Mouse (Mus musculus) liver, adult (tissue): ENCODE results near the gene Mslnl.

Source experiments
- GATA4 ChIP-seq: IDR thresholded peaks from 2 replicates; pipeline ENCODE4 v1.6.1; 2014; ENCODE audit warnings: mild to moderate bottlenecking, low read length; ENCODE audit not compliant: insufficient replicate concordance

Mslnl gene

DNA sequence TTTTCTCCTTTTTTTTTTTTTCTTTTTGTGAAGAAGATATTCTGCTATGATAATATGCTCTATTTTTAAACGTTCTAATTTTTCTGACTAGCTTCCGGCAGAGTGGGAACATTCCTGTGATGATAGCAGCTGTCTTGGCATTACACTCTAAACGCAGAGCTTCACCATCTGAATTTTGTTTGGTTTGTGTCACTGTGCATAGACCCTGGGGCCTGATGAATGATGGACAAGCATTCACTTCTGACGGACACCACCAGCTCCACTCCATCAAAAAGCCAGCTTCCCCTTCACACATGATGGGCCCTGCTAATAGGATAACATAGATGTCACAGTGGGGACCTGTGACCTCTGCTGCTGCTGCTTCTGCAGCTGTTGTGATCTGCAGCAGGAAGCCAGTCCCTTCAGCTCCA lies 25.7 kb downstream of the Mslnl start:
- TF ChIP-seq GATA4, result no peak

DNA sequence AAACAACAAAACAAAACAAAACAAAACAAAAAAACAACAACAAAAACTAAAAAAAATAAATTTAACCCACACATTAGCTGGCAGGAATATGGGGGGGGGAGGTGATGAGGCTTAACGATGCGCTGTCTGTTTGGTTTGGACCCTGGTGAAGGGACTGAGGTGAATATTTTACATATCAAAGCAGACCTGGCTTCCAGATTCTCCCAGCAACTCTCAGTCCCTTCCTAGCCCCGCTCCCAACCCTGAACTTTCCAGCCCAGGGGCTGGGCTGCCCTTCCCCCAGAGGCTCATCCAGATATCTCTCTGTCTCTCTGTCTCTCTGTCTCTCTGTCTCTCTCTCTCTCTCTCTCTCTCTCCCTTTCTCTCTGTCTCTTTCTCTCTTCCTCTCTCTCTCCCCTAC lies 26.7 kb downstream of the Mslnl start:
- TF ChIP-seq GATA4, result no peak

DNA sequence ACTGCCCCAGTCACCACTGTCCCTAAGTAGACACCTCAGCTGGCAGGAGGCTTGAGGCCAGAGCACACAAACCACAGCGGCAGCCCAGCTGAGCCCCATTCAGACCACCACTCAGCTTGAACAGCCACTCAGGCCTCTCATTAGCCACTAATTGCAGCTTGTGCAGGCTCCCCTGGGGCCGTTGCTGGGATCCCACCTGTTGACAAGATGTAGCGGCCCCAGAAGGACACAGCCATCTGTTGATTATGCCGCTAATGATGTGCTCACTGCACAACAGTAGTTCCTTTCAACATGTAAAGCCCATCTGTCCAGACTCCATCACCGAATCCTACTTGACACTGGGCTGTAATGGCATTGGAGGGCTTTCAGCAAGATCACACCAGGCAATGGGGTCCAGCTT lies 30.0 kb downstream of the Mslnl start:
- TF ChIP-seq GATA4, result no peak

DNA sequence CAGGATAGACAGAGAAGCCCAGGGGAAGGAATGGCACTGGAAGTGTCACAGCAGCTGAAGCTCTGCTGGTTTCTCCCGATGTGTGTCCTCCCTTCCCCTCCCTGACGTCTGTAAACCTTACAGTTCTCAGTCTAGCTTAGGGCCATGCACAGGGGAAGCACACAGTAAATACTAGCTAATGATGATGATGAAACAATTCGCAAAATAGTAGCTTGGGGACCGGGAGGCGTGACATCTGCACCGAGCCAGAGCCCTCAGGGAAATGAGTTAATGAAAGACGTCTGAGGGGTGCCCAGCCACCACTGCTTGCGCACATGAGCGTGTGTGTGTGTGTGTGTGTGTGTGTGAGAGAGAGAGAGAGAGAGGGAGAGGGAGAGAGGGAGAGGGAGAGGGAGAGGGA lies 33.5 kb downstream of the Mslnl start:
- TF ChIP-seq GATA4, result no peak

DNA sequence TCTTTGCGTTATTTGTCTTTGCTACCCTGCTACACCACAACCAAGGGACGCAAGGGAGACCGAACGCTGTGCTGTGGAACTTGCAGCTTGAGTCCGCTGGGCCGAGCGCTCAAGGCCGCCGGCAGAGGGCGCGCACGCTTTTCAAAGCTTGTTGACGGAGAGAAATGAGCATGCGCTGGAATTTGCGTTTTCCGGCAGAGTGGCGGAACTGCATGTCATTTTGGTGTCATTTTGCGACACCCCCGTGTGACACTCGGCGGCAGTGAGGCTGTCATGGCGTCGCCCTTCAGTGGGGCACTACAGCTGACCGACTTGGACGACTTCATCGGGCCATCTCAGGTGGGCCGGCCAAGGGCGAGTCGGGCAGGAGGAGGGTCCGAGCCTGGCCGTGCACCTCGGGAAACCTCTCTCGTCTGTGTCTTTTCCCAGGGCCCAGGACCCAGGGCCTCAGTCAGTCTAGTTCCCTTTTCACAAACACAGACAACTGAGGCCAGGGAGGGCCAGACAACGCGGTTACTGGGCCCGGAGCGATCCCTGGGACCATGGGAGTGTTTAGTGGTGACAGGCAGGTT lies 37.8 kb downstream of the Mslnl start, which contains the start of gene Narfl:
Gene Narfl, plus strand, starts transcription at position 228 of the 572 bp plus-strand sequence.
- TF ChIP-seq GATA4, result no peak; the same call in 1 of the 2 replicates

DNA sequence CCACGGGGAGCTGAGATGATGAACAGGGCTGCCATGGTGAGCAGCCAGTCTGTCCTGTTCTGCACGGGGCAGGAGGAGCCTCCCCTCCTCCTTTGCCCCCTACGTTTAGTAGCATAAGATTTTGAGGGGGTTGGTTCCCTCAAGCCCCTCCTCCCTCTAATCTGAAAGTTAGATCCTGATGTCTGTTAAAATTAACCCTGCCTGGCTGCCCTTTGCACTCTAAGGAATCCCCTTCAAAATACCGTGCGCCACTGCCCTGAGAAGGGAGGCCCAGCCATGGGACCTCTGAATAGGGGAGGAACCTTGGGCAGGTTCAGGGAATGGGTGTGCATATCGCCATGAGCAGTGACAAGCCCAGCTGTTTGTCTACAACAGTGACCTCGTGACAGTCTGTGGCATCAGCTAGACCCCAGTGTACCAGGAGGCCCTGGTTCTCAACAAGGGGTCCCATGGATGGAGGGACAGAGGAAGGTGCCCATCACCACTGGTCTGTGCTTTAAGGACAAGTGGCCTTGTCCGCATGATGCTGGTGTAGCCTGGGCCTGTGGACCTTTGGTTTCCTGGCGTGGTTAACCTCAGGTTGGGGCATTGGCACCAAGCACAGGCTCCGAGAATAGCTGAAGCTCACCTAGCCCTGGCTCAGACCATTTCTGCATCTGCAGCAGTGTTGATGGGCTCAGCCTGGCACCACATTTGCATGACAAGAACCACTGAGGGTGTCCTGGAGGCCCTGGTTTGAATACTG lies 39.6 kb downstream of the Mslnl start:
- TF ChIP-seq GATA4, result no peak

DNA sequence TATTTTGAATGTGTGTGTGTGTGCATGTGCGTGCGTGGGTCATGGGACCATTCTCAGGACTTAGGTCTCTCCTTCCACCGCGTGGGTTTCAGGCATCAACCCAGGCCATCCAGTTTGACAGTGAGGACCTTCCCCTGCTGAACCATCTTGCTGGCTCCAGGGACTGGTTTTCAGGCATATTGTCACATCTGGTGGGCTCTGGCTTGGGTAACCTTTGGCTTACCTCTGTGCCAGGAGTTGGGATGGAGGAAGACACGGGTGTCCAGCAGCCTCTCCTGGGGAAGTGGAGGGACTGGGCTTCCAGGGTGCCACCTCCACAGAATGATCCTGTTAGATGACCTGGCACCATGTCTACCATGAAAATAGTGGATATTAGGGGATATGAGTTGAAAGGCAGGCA lies 42.1 kb downstream of the Mslnl start:
- no peak for TF ChIP-seq GATA4

DNA sequence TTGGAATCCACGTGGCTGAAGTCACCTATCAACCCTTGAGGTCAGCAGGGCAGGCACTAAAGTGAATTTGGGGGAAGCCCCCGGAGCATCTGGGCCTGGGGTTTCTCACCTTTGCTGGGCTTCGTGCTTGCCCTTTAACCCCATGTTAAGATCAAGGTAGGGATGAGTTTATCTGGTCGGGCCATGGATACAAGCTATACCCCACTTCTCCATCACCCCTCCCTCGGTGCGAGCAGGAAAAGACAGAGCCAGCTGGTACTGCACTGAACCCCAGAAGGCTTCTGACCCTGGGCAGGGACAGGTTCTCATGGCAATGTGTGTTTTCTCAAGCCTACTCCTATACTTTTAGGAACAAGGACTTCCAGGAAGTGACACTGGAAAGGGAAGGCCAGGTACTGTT lies 45.5 kb downstream of the Mslnl start:
- TF ChIP-seq GATA4, result no peak

DNA sequence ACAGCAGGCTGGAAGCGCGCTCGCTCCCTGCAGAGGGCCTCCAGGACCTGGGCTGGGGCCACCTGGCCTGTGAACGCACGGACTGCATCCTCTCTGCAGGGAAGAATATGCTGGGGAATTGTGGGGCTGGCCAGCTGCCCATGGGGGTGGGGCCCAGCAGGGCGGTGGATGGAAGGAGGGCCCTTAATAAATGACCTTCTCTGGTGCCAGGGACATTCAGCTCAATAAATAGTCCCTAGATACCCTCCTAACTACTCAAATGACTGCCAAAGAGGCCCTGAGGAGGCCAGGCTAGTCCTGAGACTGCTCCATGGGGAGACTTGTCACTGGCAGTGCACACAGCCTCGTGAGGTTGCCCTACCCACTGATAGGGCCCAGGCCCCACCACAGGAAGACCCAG lies 47.2 kb downstream of the Mslnl start:
- no peak for TF ChIP-seq GATA4

DNA sequence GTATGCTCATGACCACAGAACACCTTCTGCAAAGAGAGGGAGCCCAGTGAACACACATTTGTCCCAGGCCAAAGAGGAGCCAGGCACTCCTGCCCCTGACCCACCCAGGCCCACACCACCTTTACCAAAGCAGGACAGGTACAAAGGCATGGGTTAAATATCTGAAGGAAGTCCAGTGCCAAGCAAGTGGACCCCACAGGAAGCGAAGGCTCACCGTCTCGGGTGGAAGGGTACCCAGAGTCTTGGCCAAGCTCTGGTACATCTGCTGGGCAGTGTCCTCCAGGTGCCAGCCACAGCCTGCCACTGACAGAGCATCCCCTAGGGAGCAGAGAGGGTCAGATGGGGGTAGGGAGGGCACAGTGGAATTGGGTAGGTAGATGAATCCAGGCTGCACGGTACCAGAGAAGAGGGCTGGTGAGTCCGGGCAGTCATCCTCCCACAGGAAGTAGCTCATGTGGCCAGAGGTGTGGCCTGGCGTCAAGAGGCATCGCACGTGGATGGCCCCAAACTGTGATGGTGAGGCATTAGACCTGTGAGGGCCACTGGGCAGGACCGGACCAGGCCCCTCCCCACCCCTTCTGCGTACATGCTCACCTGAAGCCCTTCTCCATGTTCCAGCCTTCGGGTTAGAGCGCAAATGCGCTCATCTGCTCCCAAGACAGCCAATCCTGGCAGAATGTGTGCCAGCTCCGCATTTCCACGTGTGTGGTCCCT lies 48.2 kb downstream of the Mslnl start:
- TF ChIP-seq GATA4, result no peak

DNA sequence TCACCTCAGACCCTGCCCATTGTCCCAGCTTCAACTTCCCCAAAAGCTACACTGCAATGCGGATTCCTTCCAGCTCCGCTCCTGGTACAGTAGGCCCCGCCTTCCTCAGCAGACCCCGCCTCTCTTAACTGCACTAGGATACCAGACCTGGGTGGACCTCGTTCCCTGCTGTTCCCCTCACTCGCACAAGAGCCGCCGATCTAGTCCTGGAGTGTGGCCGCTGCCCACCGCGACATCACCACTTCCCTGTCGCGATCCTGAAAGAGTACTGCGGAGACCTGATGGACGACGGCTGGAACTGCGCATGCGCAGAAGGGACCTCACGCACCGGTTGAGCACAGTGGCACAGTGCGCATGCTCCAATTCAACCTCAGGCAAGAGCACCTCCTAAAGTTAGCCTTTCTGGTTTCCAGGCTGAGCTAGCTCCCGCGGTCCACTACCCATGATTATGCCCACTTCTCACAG lies 49.5 kb downstream of the Mslnl start, which contains the start of gene Haghl:
Gene Haghl, minus strand, starts transcription at position 393 of the 465 bp plus-strand sequence.
- no peak for TF ChIP-seq GATA4

DNA sequence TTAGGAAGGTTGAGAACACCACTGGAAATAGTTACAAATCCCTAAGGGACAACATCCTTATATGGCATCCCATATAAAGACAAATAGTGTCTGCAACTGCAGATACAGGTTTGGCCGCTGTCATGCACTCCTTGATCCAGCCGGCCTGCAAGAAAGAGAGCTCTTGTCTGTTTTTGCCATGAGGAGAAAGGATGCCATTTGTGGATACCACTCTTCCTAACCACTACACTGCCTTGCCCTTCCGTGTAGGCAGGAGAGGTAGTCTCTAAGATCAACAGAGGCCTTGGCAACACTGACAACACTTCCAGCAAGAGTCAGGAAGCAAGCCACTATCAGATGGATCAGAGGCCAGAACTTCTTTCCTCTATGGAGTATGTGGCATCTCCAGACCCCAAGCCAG lies 50.4 kb downstream of the Mslnl start, which contains the start of gene Ccdc78:
Gene Ccdc78, plus strand, starts transcription at position 301 of the 400 bp plus-strand sequence.
- no peak for TF ChIP-seq GATA4

DNA sequence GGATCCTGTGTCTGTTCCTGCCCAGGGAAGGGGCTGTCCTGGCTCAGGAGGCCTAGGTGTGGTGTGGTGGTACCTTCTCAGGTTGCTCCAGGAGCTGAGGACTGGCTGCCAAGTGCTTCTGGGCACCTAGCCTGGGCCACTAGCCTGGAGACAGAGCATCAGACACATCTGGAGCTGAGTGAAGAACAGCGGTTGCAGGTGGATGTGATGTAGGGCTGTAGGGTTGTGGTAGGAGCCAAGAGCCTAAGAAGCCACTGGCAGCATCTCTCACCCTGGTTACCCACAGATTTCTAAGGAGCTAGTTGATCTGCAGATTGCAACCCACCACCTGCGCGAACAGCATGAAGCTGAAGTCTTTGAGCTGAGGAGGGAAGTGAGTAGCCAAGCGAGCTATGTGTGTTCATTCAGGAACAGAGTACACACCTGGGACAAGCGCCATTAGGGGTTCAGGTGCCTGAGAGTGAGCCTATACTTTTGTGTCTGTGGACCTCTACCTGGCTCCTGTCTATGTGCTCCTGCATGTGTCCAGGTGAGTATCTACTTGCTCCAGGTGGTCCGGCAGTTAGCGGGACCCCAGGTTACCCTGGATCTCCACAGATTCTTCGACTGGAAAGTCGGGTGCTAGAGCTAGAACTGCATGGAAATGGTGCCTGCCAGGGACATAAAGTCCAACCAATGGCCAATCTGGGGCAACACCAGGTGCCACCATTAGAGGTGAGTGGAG lies 51.1 kb downstream of the Mslnl start:
- TF ChIP-seq GATA4, result no peak

DNA sequence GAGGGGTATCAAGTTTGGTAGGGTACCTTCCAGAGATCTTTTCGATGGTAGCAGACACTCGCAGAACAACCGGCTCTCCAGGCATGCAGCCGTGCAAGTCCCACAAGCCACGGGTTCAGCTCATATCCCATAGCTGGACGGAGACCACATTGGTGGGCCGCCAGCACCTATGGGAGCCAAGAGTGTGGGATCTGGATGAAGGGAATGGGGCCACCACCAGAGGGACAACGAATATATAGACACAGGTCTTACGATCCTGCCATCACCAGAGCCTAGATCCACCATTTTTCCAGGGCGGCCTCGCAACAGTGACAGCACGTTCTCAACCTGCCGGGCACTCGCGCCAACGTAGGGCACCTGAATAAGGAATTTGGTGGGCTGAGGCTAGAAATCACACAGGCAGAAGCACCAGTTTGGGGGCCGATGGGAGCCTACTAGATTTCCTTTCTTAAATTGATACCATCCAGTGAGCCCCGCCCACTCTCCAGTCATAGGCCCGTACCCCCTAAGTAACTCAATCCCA lies 55.5 kb downstream of the Mslnl start:
- TF ChIP-seq GATA4, result no peak
